Mouse (Mus musculus) cortical plate, adult 2 months (tissue): Measurements from ENCODE around the gene Tbxas1. TPM values are rescaled to one million over a fixed set of nuclear protein-coding genes. Genes with fewer than 3 reads are reported as not detected.

Source experiments
- H3K27ac ChIP-seq: fragments of 200-500 bp; 2 replicates; pipeline ENCODE4 v1.5.1; 2012; ENCODE audit warnings: low read length, control low read depth, inconsistent platforms; ENCODE audit not compliant: insufficient read depth
- H3K4me1 ChIP-seq: fragments of 200-500 bp; 2 replicates; pipeline ENCODE4 v1.6.1; 2011; ENCODE audit warnings: low read length; ENCODE audit not compliant: control insufficient read depth, insufficient read depth
- H3K4me3 ChIP-seq: fragments of 200-500 bp; 2 replicates; pipeline ENCODE4 v1.5.1; 2011; ENCODE audit warnings: mild to moderate bottlenecking, low read length, control low read depth; ENCODE audit not compliant: insufficient read depth
- CTCF ChIP-seq: fragments of 200-500 bp; IDR thresholded peaks from 2 replicates; pipeline ENCODE4 v1.5.1; 2011; ENCODE audit warnings: mild to moderate bottlenecking, control low read depth, low read length; ENCODE audit not compliant: insufficient read depth; ENCODE audit errors: extremely low read depth
- POLR2A ChIP-seq: fragments of 200-500 bp; IDR thresholded peaks from 2 replicates; pipeline ENCODE4 v1.6.1; 2011; ENCODE audit warnings: mild to moderate bottlenecking, low read length, control low read depth; ENCODE audit not compliant: insufficient read depth; ENCODE audit errors: extremely low read depth
- polyA plus RNA-seq: library from polyadenylated mRNA; depleted of rRNA; stranded (reverse); fragments of >200 nt; gene quantifications from 2 replicates; pipeline ENCODE4 v1.2.3, GENCODE M21; 2012

Tbxas1 gene
- polyA plus RNA-seq, 1 experiment: 2.7 TPM

- Histone ChIP-seq H3K4me1 (peaks cover 9% of the 10 kb centered on the region), H3K27ac (no peak overlapping the region), H3K4me3 (no peak overlapping the region)
- no peak for TF ChIP-seq POLR2A
- TF ChIP-seq CTCF: no peak
These were observed 183.2 kb downstream of the Tbxas1 start for GRCm38 (mm10) chr6:39058389-39058788.

- Histone ChIP-seq H3K4me1 (peaks cover 5% of the 10 kb centered on the region), H3K4me3 (no peak overlapping the region), H3K27ac (no peak overlapping the region)
- TF ChIP-seq CTCF (no peak), POLR2A (no peak)
These were observed 183.7 kb downstream of the Tbxas1 start for GRCm38 (mm10) chr6:39058936-39059335.

GRCm38 (mm10) chr6:39059547-39060497, 184.6 kb downstream of the Tbxas1 start:
- H3K4me3 ChIP-seq: no peak overlapping the region
- H3K4me1 ChIP-seq: peaks cover 5% of the 10 kb centered on the region
- no peak overlapping the region for H3K27ac ChIP-seq
- TF ChIP-seq POLR2A: no peak
- TF ChIP-seq CTCF: no peak

GRCm38 (mm10) chr6:39061180-39061579, 186.0 kb downstream of the Tbxas1 start:
- peaks cover 4% of the 10 kb centered on the region; the same call in 1 of the 2 replicates for H3K4me1 ChIP-seq
- no peak for TF ChIP-seq POLR2A
- TF ChIP-seq CTCF: no peak
- no peak overlapping the region for H3K27ac ChIP-seq
- H3K4me3 ChIP-seq: no peak overlapping the region

- no peak overlapping the region for H3K4me3 ChIP-seq
- TF ChIP-seq POLR2A: no peak
- no peak for TF ChIP-seq CTCF
These were observed 188.3 kb downstream of the Tbxas1 start for GRCm38 (mm10) chr6:39063541-39063940.

GRCm38 (mm10) chr6:39066935-39067578, 191.9 kb downstream of the Tbxas1 start:
- H3K4me1 ChIP-seq: no peaks in the 10 kb centered on the region
- no peak overlapping the region for H3K4me3 ChIP-seq
- TF ChIP-seq CTCF (peak; percentile 88), POLR2A (no peak)
- H3K27ac ChIP-seq: no peak overlapping the region

More at GRCm38 (mm10) chr6:39063541-39063940, 188.3 kb downstream of the Tbxas1 start:
- Histone ChIP-seq H3K4me1 (peaks cover 4% of the 10 kb centered on the region; the same call in 1 of the 2 replicates), H3K27ac (no peak overlapping the region)

- Histone ChIP-seq H3K4me3 (no peak overlapping the region), H3K4me1 (no peaks in the 10 kb centered on the region), H3K27ac (no peak overlapping the region)
- TF ChIP-seq POLR2A: no peak
These were observed 197.5 kb downstream of the Tbxas1 start for GRCm38 (mm10) chr6:39072664-39073063.

- Histone ChIP-seq H3K27ac (no peak overlapping the region), H3K4me1 (no peaks in the 10 kb centered on the region), H3K4me3 (no peak overlapping the region)
- no peak for TF ChIP-seq CTCF
- TF ChIP-seq POLR2A: no peak
These were observed 199.0 kb downstream of the Tbxas1 start for GRCm38 (mm10) chr6:39074186-39074585.

GRCm38 (mm10) chr6:39076498-39076897, 201.3 kb downstream of the Tbxas1 start:
- H3K27ac ChIP-seq: no peak overlapping the region
- TF ChIP-seq CTCF: no peak
- no peaks in the 10 kb centered on the region for H3K4me1 ChIP-seq
- H3K4me3 ChIP-seq: no peak overlapping the region

GRCm38 (mm10) chr6:39104631-39105030, 229.4 kb downstream of the Tbxas1 start:
- H3K4me1 ChIP-seq: no peaks in the 10 kb centered on the region
- no peak overlapping the region for H3K27ac ChIP-seq
- no peak for TF ChIP-seq POLR2A
- no peak for TF ChIP-seq CTCF
- H3K4me3 ChIP-seq: no peak overlapping the region
